Mouse (Mus musculus) embryonic fibroblast, embryonic 13.5 days (primary cell): Measurements from ENCODE around the gene Tnfrsf8. TPM values are rescaled to one million over a fixed set of nuclear protein-coding genes. Genes with fewer than 3 reads are reported as not detected.
"Not testable (repeated sequence)": the region's sequence is repeated elsewhere in the genome, so short reads cannot be mapped to it uniquely, and the experiment has no call there.

ENCODE experiments used
- H3K27ac ChIP-seq: 2 replicates; pipeline ENCODE4 v1.5.1; 2012; ENCODE audit warnings: low read length, control low read depth, inconsistent platforms; ENCODE audit not compliant: insufficient read depth
- H3K4me1 ChIP-seq: 2 replicates; pipeline ENCODE4 v1.6.1; 2011; ENCODE audit warnings: low read length; ENCODE audit not compliant: control insufficient read depth, insufficient read depth
- H3K4me3 ChIP-seq: 2 replicates; pipeline ENCODE4 v1.5.1; 2011; ENCODE audit warnings: mild to moderate bottlenecking, control low read depth, low read length; ENCODE audit not compliant: insufficient read depth
- CTCF ChIP-seq: IDR thresholded peaks from 2 replicates; pipeline ENCODE4 v1.5.1; 2011; ENCODE audit warnings: mild to moderate bottlenecking, control low read depth, low read length, moderate library complexity, borderline replicate concordance; ENCODE audit not compliant: insufficient read depth
- POLR2A ChIP-seq: IDR thresholded peaks from 2 replicates; pipeline ENCODE4 v1.6.1; 2011; ENCODE audit warnings: low read depth, mild to moderate bottlenecking, control low read depth, low read length, moderate library complexity
- polyA plus RNA-seq: library from polyadenylated mRNA; stranded (reverse); fragments of >200 nt; gene quantifications from 2 replicates; pipeline ENCODE4 v1.2.4, GENCODE M21; 2011; ENCODE audit warnings: low read depth; ENCODE audit not compliant: missing spikeins, insufficient read length

Gene Tnfrsf8
- polyA plus RNA-seq, 1 experiment: not detected

DNA sequence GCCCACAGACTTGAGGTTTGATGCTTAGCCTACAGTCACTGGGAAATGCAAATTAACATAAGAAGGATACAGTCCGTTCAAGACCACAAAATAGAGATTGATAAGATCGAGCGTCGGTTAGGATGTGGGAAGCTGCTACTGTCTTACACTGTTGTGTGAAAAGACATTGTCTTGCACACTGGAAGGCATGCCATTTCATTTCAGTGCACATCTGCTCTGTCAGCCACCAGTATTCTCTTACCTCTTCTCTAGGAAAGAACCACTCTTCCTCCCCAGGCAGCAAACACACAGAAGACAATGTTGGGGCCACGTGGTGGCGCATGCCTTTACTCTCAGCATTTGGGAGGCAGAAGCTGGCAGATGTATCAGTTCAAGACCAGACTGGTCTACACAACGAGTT, 2.4 kb downstream of the Tnfrsf8 start:
- TF ChIP-seq POLR2A: no peak
- no peak for TF ChIP-seq CTCF

DNA sequence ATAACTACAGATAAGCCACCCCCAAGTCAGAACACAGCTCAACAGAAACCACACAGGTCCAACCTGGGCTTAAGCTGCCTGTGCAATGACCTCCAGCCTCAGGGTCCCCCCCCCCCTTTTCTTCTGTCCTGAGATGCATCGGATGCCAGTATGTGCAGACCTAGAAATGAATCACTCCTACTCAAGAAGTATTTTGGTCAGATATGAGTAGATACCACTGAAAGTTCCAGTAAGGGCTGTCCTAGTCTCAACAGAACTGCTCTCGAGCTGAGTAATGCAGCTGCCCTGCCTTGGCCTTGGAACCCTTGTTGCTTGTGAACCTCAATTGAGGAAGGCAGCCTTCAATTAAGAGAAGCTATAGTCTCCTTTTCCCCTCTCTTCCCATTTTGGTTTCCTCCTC, 4.1 kb downstream of the Tnfrsf8 start:
- H3K4me3 ChIP-seq: no peak overlapping the region
- H3K27ac ChIP-seq: no peak overlapping the region
- TF ChIP-seq POLR2A (no peak), CTCF (no peak)
- no peaks in the 10 kb centered on the region for H3K4me1 ChIP-seq

More for the DNA sequence above, 2.4 kb downstream of the Tnfrsf8 start:
- H3K4me1 ChIP-seq: no peaks in the 10 kb centered on the region
- no peak overlapping the region for H3K27ac ChIP-seq
- no peak overlapping the region for H3K4me3 ChIP-seq

DNA sequence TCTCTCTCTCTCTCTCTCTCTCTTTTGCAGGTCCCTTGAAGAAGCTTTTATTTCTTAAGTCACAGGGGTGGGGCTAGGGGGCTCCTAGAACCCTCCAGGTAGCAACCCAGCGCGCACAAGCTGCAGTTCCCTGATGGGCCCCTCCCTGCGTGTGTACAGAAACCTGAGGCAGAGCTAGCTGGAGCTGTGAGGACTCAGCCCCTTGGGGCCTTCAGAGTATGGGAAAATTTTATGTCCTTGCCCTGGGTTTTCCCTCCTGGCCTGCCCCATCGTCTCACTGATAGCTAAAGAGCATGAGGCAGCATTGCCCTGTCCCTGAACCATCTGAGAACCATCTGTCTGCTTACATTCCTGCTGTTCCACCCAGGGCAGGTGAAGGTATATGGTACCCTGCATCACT, 8.5 kb downstream of the Tnfrsf8 start:
- Histone ChIP-seq H3K4me1 (no peaks in the 10 kb centered on the region), H3K27ac (no peak overlapping the region), H3K4me3 (no peak overlapping the region)
- TF ChIP-seq POLR2A (no peak), CTCF (no peak)

DNA sequence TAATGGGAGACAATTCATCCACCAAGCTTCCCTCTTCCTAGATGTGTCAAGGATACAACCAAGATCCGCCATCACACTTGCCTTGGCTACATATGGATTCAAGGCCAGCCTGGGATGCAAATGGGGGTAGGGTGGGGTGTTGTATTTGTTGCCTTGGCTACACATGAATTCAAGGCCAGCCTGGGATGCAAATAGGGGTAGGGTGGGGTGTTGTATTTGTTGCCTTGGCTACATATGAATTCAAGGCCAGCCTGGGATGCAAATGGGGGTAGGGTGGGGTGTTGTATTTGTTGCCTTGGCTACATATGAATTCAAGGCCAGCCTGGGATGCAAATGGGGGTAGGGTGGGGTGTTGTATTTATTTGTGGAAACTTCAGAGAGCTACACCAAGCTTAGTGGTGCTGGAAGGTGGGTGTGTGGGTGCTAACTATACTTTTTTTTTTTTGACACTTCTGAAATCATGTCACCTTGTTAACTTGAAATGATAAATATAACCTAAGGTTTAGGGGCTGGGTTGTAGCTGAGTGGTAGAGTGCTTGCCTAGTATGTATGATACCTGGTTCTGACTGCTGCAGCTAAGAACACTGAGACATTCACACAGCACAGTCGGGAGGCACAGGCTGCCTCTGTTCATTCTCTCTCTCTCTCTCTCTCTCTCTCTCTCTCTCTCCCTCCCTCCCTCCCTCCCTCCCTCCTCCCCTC, 9.2 kb downstream of the Tnfrsf8 start:
- H3K4me1 ChIP-seq, H3K4me3 ChIP-seq, H3K27ac ChIP-seq: not testable (repeated sequence)

DNA sequence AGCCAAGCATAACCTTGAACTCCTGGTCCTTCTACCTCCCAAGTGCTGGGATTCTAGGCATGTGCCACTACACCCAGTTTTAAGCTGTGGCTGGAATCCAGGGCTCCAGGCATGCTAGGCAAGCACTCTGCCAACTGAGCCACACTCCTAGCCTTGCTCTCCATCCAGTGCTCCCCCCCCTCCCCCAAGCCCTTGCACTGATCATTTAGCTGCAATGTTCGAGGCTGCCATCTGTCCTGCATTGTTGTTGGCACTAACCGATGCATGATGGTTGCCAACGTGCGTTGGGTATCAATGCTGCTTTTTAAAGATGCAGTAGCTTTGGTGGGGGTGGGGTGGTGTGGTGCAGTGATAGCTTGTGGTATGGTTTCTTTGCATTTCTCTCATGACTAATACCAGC, 10.9 kb downstream of the Tnfrsf8 start:
- no peak overlapping the region for H3K4me3 ChIP-seq
- no peak overlapping the region for H3K27ac ChIP-seq
- no peak for TF ChIP-seq POLR2A
- TF ChIP-seq CTCF: no peak
- no peaks in the 10 kb centered on the region for H3K4me1 ChIP-seq

DNA sequence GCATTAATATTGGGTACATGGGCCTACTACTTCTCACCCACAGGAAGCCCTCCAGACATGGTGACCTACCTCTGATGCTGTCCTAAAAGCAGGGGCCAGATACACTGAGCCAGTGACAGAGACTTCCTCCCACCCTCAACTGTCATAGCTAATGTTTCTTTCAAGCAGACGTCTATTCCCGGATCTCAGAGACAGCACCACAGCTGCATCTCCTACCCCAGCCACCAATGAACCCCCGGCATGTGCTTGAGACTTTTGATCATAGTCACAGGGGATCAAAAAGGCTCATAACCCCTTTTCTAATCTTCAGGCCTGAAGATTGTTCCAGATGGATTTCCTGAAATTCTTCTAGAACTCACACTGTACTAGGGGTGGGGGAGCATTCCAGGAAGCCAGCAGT, 12.9 kb downstream of the Tnfrsf8 start:
- Histone ChIP-seq H3K27ac (no peak overlapping the region), H3K4me3 (no peak overlapping the region), H3K4me1 (no peaks in the 10 kb centered on the region)
- TF ChIP-seq CTCF (no peak), POLR2A (no peak)

DNA sequence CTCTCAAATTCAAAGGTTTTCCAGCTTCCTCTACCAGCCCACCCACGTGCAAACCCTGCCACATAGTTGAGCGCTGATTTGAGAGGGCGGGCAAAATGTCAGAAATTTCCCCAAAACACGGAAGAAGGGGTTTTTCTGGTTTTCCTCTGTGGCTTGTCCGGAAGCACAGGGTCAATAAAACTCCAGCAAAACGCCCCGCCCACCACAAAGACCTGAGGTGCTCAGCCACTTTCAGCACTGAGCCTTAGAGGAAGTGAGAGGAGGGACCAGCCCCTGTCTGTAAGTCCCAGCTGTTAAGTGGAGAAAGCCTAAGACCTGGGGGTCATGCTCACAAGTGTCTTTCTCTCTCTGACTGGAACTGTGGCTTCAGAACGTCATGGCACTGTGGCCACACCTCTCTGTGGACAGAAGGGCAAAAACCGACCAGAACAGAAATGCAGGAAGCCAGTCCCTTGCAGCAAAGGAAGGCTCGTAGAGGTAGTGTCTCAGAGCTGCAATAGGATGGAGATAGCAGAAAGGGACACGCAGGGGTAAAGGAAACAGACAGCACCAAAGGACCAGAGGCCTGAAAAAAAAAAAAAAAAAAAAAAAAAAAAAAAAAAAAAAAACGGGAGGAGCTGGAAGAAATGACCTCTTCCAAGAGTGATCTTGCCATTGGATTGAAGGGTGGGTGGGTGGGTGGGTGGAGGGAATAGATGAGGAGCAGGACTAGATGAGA, 14.6 kb downstream of the Tnfrsf8 start:
- TF ChIP-seq CTCF (no peak), POLR2A (no peak)
- no peak overlapping the region for H3K4me3 ChIP-seq
- no peak overlapping the region for H3K27ac ChIP-seq
- H3K4me1 ChIP-seq: no peaks in the 10 kb centered on the region

DNA sequence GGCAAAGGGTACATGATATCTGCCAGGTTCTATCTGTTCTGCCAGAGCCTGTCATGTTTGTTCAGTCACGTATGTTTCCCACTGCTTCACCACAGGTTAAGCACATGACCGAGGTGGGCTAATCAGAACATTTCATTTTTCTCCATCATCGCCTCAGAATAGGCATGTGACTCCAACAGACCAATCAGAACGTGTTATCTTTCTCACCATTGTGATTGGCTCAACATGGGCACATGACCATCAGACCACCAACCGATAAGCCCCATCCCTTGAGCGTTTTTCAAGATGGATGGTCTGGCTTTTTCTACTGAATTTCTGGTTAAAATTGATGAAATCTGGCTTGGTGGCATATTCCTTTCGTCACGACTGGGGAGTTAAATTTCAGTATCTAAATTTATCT, 15.6 kb downstream of the Tnfrsf8 start:
- TF ChIP-seq CTCF (no peak), POLR2A (no peak)
- H3K4me1 ChIP-seq: no peaks in the 10 kb centered on the region
- H3K27ac ChIP-seq: no peak overlapping the region
- H3K4me3 ChIP-seq: no peak overlapping the region

DNA sequence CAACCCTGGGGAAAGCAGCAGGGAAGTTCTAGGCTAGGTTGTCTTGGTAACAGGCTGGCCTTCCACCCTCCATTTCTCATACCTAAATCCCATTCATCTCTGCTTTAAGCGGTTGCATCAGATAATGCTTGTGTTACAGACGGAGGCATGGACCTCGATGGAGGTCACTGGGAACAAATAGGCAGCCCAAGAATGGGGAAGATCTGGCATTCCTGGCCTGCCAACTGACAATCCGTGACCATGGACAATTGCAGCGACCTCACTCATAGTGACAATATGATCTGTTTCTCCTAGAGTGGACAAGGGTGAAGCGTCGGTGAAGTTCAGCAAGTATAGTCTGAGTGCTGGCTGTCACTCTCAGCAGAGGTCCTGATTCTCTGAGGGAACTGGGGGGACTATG, 16.1 kb downstream of the Tnfrsf8 start:
- no peak overlapping the region for H3K27ac ChIP-seq
- no peak overlapping the region for H3K4me3 ChIP-seq
- H3K4me1 ChIP-seq: no peaks in the 10 kb centered on the region
- no peak for TF ChIP-seq CTCF
- TF ChIP-seq POLR2A: no peak

DNA sequence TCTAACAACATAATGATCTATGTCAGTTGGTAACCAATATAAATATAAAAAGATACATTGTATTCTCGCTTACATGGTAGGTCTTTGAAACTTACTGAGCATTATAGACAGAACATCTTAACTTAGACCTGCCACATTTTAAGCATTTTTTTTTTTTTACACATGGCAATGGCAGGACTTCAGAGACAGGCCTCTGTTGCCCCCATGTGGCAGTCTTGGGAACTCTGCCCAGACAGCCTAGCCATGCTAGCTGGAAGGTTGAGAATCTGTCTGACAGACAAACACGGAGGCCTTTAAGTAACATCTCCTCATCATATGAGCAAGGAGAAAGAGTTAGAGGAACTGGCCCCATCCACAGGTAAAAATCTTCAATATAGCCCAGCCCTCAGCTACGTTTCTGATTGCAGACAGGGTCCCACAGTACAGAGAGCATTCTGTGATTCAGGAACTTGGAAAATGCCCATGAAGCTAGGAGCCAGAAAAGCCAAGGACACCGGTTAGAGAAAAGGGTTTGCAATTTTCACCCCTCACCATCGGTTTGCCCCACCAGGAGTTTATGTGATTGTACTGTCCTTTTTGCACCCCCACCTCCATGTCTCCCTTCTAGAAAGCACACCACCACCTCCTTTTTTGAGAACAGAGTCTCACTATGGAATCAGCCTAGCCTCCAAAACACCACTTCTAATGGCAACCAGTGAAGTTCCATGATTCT, 19.2 kb downstream of the Tnfrsf8 start:
- Histone ChIP-seq H3K27ac (no peak overlapping the region), H3K4me1 (no peaks in the 10 kb centered on the region), H3K4me3 (no peak overlapping the region)
- TF ChIP-seq POLR2A: no peak
- TF ChIP-seq CTCF: no peak
